In genomic region chr12:77994176-77994575, GRCm38 (mm10) we compare ENCODE assay signal across 20 mouse cellular contexts.
DNase-seq lines count a peak whose midpoint lies in the region; ATAC-seq and TF ChIP-seq lines count a peak whose summit lies in the region.
"Had no signal": no experiment of that assay in that cellular context is flagged by ENCODE, and none has a peak within 500 bp of the region (broad histone marks: within the 10 kb centered on the region; RNA-seq: fewer than 3 reads in every experiment).

No protein-coding gene starts in this region.

- H3K4me1 ChIP-seq in heart, postnatal 0 days (ENCODE audit: control insufficient read depth, insufficient read depth): no peaks in the 10 kb centered on the region
- H3K4me1 ChIP-seq in MEL (ENCODE audit: control insufficient read depth in 1 of 2, insufficient read depth in 2 of 2, low read length in 2 of 2): no peaks in the 10 kb centered on the region
- H3K4me1 ChIP-seq in stomach, postnatal 0 days (replicated peaks; ENCODE audit: control insufficient read depth, insufficient read depth): no peaks in the 10 kb centered on the region
- H3K4me1 ChIP-seq in hindbrain, postnatal 0 days (ENCODE audit: insufficient read depth, low read length): no peaks in the 10 kb centered on the region
- H3K4me1 ChIP-seq: embryonic facial prominence, embryonic 10.5 days; embryonic facial prominence, embryonic 12.5 days had no signal

- intact Hi-C loops in heart, postnatal 25 days (cut with DNase I): no loop called here

- H3K27ac ChIP-seq in heart, postnatal 0 days (ENCODE audit: low read depth): no peak overlapping the region
- H3K27ac ChIP-seq in MEL (ENCODE audit: control insufficient read depth, low read depth, low read length): no peak overlapping the region
- H3K27ac ChIP-seq in stomach, postnatal 0 days (replicated peaks): no peak overlapping the region
- no peak overlapping the region for H3K27ac ChIP-seq in hindbrain, postnatal 0 days
- H3K27ac ChIP-seq: embryonic facial prominence, embryonic 10.5 days; embryonic facial prominence, embryonic 12.5 days; forebrain, embryonic 13.5 days; forebrain, embryonic 15.5 days had no signal

- no peaks in the 10 kb centered on the region for H3K27me3 ChIP-seq in heart, postnatal 0 days (ENCODE audit: control insufficient read depth, insufficient read depth, low read length)
- peaks cover 2 to 16% of the 10 kb centered on the region in 2 experiments for H3K27me3 ChIP-seq in MEL (ENCODE audit: control insufficient read depth in 1 of 2, insufficient read depth in 2 of 2, low read length in 2 of 2)
- no peaks in the 10 kb centered on the region for H3K27me3 ChIP-seq in stomach, postnatal 0 days (ENCODE audit: control insufficient read depth, insufficient read depth, low read length)
- H3K27me3 ChIP-seq in hindbrain, postnatal 0 days (ENCODE audit: insufficient read depth, low read length): no peaks in the 10 kb centered on the region
- H3K27me3 ChIP-seq: embryonic facial prominence, embryonic 12.5 days; forebrain, embryonic 13.5 days; forebrain, embryonic 15.5 days had no signal

- H3K79me2 ChIP-seq in MEL (ENCODE audit: control insufficient read depth, insufficient read depth, low read length, poor library complexity): no peaks in the 10 kb centered on the region

- no peak for DNase-seq in heart, postnatal 0 days (ENCODE audit: low spot score)
- DNase-seq in heart, postnatal 25 days (ENCODE audit: low spot score): no peak
- DNase-seq in MEL (ENCODE audit: low read depth, low spot score): peak; percentile 48
- peak; percentile 44 for DNase-seq in stomach, postnatal 0 days (ENCODE audit: low spot score)
- DNase-seq in hindbrain, postnatal 0 days (ENCODE audit: low spot score): no peak
- no peak for DNase-seq in spleen, postnatal 14 days (ENCODE audit: low spot score in 2 of 2)
- DNase-seq: adrenal gland, adult 2 months; adrenal gland, postnatal 10 days; adrenal gland, postnatal 25 days; cerebellum, adult 11-12 months; cerebellum, adult 2 months; cerebellum, adult 9-10 months; cerebellum, postnatal 10 days; cerebellum, postnatal 25 days had no signal

- no peak for TF ChIP-seq POLR2A in MEL (IDR thresholded peaks at IDR 0.05; ENCODE audit: control insufficient read depth in 1 of 2, insufficient read depth in 1 of 2, low read depth in 1 of 2, low read length in 2 of 2, poor library complexity in 1 of 2)

- WGBS in heart, postnatal 0 days: 51% methylated on average over 5 of the region's 5 CpGs
- WGBS in stomach, postnatal 0 days: 63% methylated on average over 5 of the region's 5 CpGs
- WGBS in hindbrain, postnatal 0 days: 84% methylated on average over 5 of the region's 5 CpGs

- H3K4me2 ChIP-seq in heart, postnatal 0 days (ENCODE audit: low read depth, low read length): peak overlapping the region; percentile 12; the same call in 1 of the 2 replicates
- H3K4me2 ChIP-seq in stomach, postnatal 0 days (replicated peaks; ENCODE audit: low read depth): no peak overlapping the region
- no peak overlapping the region for H3K4me2 ChIP-seq in hindbrain, postnatal 0 days (ENCODE audit: low read depth, low read length)
- H3K4me2 ChIP-seq: embryonic facial prominence, embryonic 12.5 days; forebrain, embryonic 13.5 days; forebrain, embryonic 15.5 days had no signal

- TF ChIP-seq RAD21 in MEL (IDR thresholded peaks at IDR 0.05; ENCODE audit: low read depth, low read length): no peak

- H3K9ac ChIP-seq in heart, postnatal 0 days (replicated peaks; ENCODE audit: low read depth, low read length): no peak overlapping the region
- no peak overlapping the region for H3K9ac ChIP-seq in MEL (ENCODE audit: control insufficient read depth, low read depth, low read length, poor library complexity, severe bottlenecking)
- H3K9ac ChIP-seq in stomach, postnatal 0 days (ENCODE audit: low read length): no peak overlapping the region
- no peak overlapping the region for H3K9ac ChIP-seq in hindbrain, postnatal 0 days (replicated peaks; ENCODE audit: low read length)
- H3K9ac ChIP-seq: embryonic facial prominence, embryonic 12.5 days; forebrain, embryonic 13.5 days; forebrain, embryonic 15.5 days; forebrain, postnatal 0 days had no signal

- TF ChIP-seq CTCF in heart, postnatal 0 days (IDR thresholded peaks at IDR 0.05; ENCODE audit: low read depth): no peak
- TF ChIP-seq CTCF in MEL (IDR thresholded peaks at IDR 0.05 in 2 of 3, conservative IDR thresholded peaks at IDR 0.05 in 1 of 3; ENCODE audit: control insufficient read depth in 1 of 3, insufficient read depth in 1 of 3, low read depth in 2 of 3, low read length in 3 of 3, poor library complexity in 1 of 3, severe bottlenecking in 1 of 3): no peak
- no peak for TF ChIP-seq CTCF in stomach, postnatal 0 days (IDR thresholded peaks at IDR 0.05; ENCODE audit: low read depth)
- no peak for TF ChIP-seq CTCF in hindbrain, postnatal 0 days (IDR thresholded peaks at IDR 0.05; ENCODE audit: low read depth)

- ATAC-seq in heart, postnatal 0 days (ENCODE audit: insufficient read depth, low read depth): no peak
- peak; percentile 69; the same call in 1 of the 2 replicates for ATAC-seq in stomach, postnatal 0 days (ENCODE audit: low FRiP score, low TSS enrichment)
- ATAC-seq in hindbrain, postnatal 0 days: no peak
- ATAC-seq: forebrain, embryonic 13.5 days; forebrain, embryonic 15.5 days; forebrain, postnatal 0 days had no signal

- no peaks in the 10 kb centered on the region for H3K36me3 ChIP-seq in heart, postnatal 0 days (replicated peaks; ENCODE audit: control insufficient read depth, insufficient read depth, low read length)
- H3K36me3 ChIP-seq in MEL (ENCODE audit: control insufficient read depth in 1 of 2, insufficient read depth in 2 of 2, low read length in 2 of 2): no peaks in the 10 kb centered on the region
- H3K36me3 ChIP-seq in stomach, postnatal 0 days (ENCODE audit: control insufficient read depth, insufficient read depth, low read length): no peaks in the 10 kb centered on the region
- no peaks in the 10 kb centered on the region for H3K36me3 ChIP-seq in hindbrain, postnatal 0 days (ENCODE audit: insufficient read depth, low read length)
- H3K36me3 ChIP-seq: embryonic facial prominence, embryonic 10.5 days; embryonic facial prominence, embryonic 12.5 days; forebrain, embryonic 15.5 days; G1E had no signal

- TF ChIP-seq EP300 in heart, postnatal 0 days (IDR thresholded peaks at IDR 0.05; ENCODE audit: low read depth): no peak
- 0 out of 4 replicates have a peak, but pooled peaks of 1 of the 2 experiments have one; percentile 8 for TF ChIP-seq EP300 in MEL (IDR thresholded peaks at IDR 0.05; ENCODE audit: low read depth in 1 of 2, low read length in 2 of 2)
- TF ChIP-seq EP300 in stomach, postnatal 0 days (optimal IDR thresholded peaks at IDR 0.05): no peak

- H3K4me3 ChIP-seq in heart, postnatal 0 days (ENCODE audit: low read depth, low read length): no peak overlapping the region
- H3K4me3 ChIP-seq in MEL (ENCODE audit: control insufficient read depth in 1 of 2, insufficient read depth in 1 of 2, low read depth in 2 of 2, low read length in 2 of 2): no peak overlapping the region
- H3K4me3 ChIP-seq in stomach, postnatal 0 days (ENCODE audit: low read depth, low read length): no peak overlapping the region
- no peak overlapping the region for H3K4me3 ChIP-seq in hindbrain, postnatal 0 days (ENCODE audit: low read length)
- H3K4me3 ChIP-seq: embryonic facial prominence, embryonic 10.5 days; embryonic facial prominence, embryonic 12.5 days; forebrain, embryonic 13.5 days; forebrain, embryonic 15.5 days had no signal

- H3K9me3 ChIP-seq in heart, postnatal 0 days (replicated peaks; ENCODE audit: control insufficient read depth, low read length): 0 out of 2 replicates have a peak, but pooled peaks cover 4% of the 10 kb centered on the region
- H3K9me3 ChIP-seq in MEL (replicated peaks; ENCODE audit: insufficient read depth, low read length): no peaks in the 10 kb centered on the region
- no peaks in the 10 kb centered on the region for H3K9me3 ChIP-seq in stomach, postnatal 0 days (ENCODE audit: control insufficient read depth, low read length)
- H3K9me3 ChIP-seq in hindbrain, postnatal 0 days (ENCODE audit: low read length): no peaks in the 10 kb centered on the region
- H3K9me3 ChIP-seq: embryonic facial prominence, embryonic 10.5 days; embryonic facial prominence, embryonic 12.5 days; forebrain, embryonic 13.5 days; forebrain, embryonic 15.5 days; G1E had no signal

TF ChIP-seq in MEL, 35 proteins besides CTCF, POLR2A, EP300 and RAD21:
- TF ChIP-seq MYC (IDR thresholded peaks at IDR 0.05; ENCODE audit: low read depth, low read length) (no peak), SMC3 (IDR thresholded peaks at IDR 0.05; ENCODE audit: low read depth, low read length) (no peak), ZNF384 (IDR thresholded peaks at IDR 0.05; ENCODE audit: low read depth, low read length) (no peak), USF1 (IDR thresholded peaks at IDR 0.05; ENCODE audit: low read depth, low read length) (no peak), KAT2A (conservative IDR thresholded peaks at IDR 0.05; ENCODE audit: low read depth, low read length) (no peak), CHD2 (IDR thresholded peaks at IDR 0.05; ENCODE audit: low read length) (no peak), GATA1 (IDR thresholded peaks at IDR 0.05; ENCODE audit: low read depth, low read length) (0 out of 2 replicates have a peak, but pooled peaks have one; percentile 2), RCOR1 (IDR thresholded peaks at IDR 0.05; ENCODE audit: low read depth, low read length) (peak; percentile 48; the same call in 1 of the 2 replicates), MAX (IDR thresholded peaks at IDR 0.05; ENCODE audit: low read length) (no peak), POLR2AphosphoS5 (IDR thresholded peaks at IDR 0.05; ENCODE audit: borderline replicate concordance, low read depth, low read length) (no peak), MAZ (IDR thresholded peaks at IDR 0.05; ENCODE audit: low read depth, low read length) (no peak), NRF1 (IDR thresholded peaks at IDR 0.05; ENCODE audit: insufficient read depth, low read depth, low read length, poor library complexity, severe bottlenecking) (no peak)

Comparison
In these comparisons a context has a peak if more than half of its experiments do, and no peak if none do; other contexts are left out.
1. DNase-seq: peak in MEL (single experiment) and stomach, postnatal 0 days (single experiment); none in heart, postnatal 0 days (single experiment), heart, postnatal 25 days (single experiment), hindbrain, postnatal 0 days (single experiment) and spleen, postnatal 14 days (0 of 2).